Mouse (Mus musculus) liver, postnatal 0 days (tissue): ENCODE results near the gene Pde8a. TPM values are rescaled to one million over a fixed set of nuclear protein-coding genes. Genes with fewer than 3 reads are reported as not detected.

ENCODE experiments used
- ATAC-seq: fragments of 200-750 bp; cut with Nextera tagmentation; 2 replicates; pipeline ENCODE4 v1.8.0; 2017; ENCODE audit warnings: mild to moderate bottlenecking, moderate library complexity
- DNase-seq: peaks from one replicate; pipeline ENCODE4 v3.0.0-alpha.2; 2016
- H3K27ac ChIP-seq: fragments of 300-500 bp; sonication (generic); 2 replicates; pipeline ENCODE4 v1.5.1; 2014; ENCODE audit warnings: antibody characterized with exemption, moderate library complexity, mild to moderate bottlenecking, low read depth
- H3K27me3 ChIP-seq: fragments of 300-500 bp; sonication (generic); 2 replicates; pipeline ENCODE4 v1.6.1; 2014; ENCODE audit warnings: low read length, control low read depth, mixed read lengths; ENCODE audit not compliant: insufficient read depth
- H3K36me3 ChIP-seq: fragments of 300-500 bp; sonication (generic); replicated peaks from 2 replicates; pipeline ENCODE4 v1.6.1; 2014; ENCODE audit warnings: mild to moderate bottlenecking, control low read depth, low read length, moderate library complexity, mixed read lengths; ENCODE audit not compliant: insufficient read depth
- H3K4me1 ChIP-seq: fragments of 300-500 bp; sonication (generic); 2 replicates; pipeline ENCODE4 v1.6.1; 2014; ENCODE audit warnings: antibody characterized with exemption, mild to moderate bottlenecking, control low read depth; ENCODE audit not compliant: insufficient read depth
- H3K4me2 ChIP-seq: fragments of 300-500 bp; sonication (generic); 2 replicates; pipeline ENCODE4 v1.6.1; 2014; ENCODE audit warnings: low read depth, mild to moderate bottlenecking, low read length, moderate library complexity, mixed read lengths
- H3K4me3 ChIP-seq: fragments of 300-500 bp; sonication (generic); 2 replicates; pipeline ENCODE4 v1.5.1; 2014; ENCODE audit warnings: low read depth, low read length
- H3K9ac ChIP-seq: fragments of 300-500 bp; sonication (generic); replicated peaks from 2 replicates; pipeline ENCODE4 v1.6.1; 2014; ENCODE audit warnings: mild to moderate bottlenecking, moderate library complexity
- H3K9me3 ChIP-seq: fragments of 300-500 bp; sonication (generic); 2 replicates; pipeline ENCODE4 v1.6.1; 2016; ENCODE audit warnings: mild to moderate bottlenecking, control low read depth, low read length, mixed read lengths
- CTCF ChIP-seq: sonication (generic); IDR thresholded peaks from 2 replicates; pipeline ENCODE4 v1.5.1; 2016; ENCODE audit warnings: antibody characterized with exemption, low read depth
- EP300 ChIP-seq: IDR thresholded peaks from 2 replicates; pipeline ENCODE4 v1.6.1; 2016; ENCODE audit warnings: antibody characterized with exemption, low read depth, mild to moderate bottlenecking
- WGBS: fragments of 180-500 bp; shearing (Covaris S2); extraction: QIAGEN DNeasy Blood & Tissue Kit; methylation state at CpG from one replicate; pipeline ENCODE4 v1.1.7; 2014; ENCODE audit not compliant: insufficient replicate concordance; 5-methylcytosine and 5-hydroxymethylcytosine counted together
- polyA plus RNA-seq: library from polyadenylated mRNA; unstranded; fragments of >200 nt; fragmentation: Nextera tagmentation; extraction: Ambion mirVana; gene quantifications from 2 replicates; pipeline ENCODE4 v1.2.1, GENCODE M21; 2015

Pde8a gene
- polyA plus RNA-seq, 1 experiment from 2014 or later = 3.4 TPM

GRCm38 (mm10) chr7:81348206-81348605, 134.8 kb downstream of the Pde8a start:
- ATAC-seq (no peak), DNase-seq (no peak)
- no peak overlapping the region for H3K9ac ChIP-seq
- no peak for TF ChIP-seq EP300
- no peak overlapping the region for H3K27ac ChIP-seq
- peaks cover 3% of the 10 kb centered on the region; the same call in 1 of the 2 replicates for H3K36me3 ChIP-seq
- H3K4me3 ChIP-seq = no peak overlapping the region
- H3K9me3 ChIP-seq = no peaks in the 10 kb centered on the region
- H3K4me2 ChIP-seq = no peak overlapping the region
- 54% methylated on average over 7 of the region's 7 CpGs for WGBS
- no peaks in the 10 kb centered on the region for H3K27me3 ChIP-seq
- peaks cover 16% of the 10 kb centered on the region for H3K4me1 ChIP-seq

DNA sequence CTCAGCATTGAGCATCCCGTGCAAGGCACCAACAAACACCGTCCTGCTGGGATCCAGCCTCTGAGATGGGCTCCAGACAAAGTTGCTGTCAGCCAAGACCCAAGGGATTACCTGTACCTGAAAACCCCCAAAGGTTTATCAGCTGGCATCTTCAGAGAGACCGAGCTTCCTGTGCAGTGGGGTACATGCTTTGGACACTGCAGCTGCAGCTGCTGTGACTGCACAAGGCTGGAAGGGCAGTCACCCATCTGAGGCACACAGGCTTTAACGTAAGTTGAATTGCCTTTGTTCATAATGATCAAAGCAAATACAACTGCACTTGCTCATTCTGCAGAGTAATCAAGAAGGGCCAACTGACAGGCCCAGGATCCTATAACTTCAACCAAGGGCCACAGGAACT, 138.4 kb downstream of the Pde8a start:
- WGBS = 72% methylated on average over 4 of the region's 4 CpGs
- no peak for ATAC-seq
- TF ChIP-seq CTCF = no peak
- TF ChIP-seq EP300 = no peak

DNA sequence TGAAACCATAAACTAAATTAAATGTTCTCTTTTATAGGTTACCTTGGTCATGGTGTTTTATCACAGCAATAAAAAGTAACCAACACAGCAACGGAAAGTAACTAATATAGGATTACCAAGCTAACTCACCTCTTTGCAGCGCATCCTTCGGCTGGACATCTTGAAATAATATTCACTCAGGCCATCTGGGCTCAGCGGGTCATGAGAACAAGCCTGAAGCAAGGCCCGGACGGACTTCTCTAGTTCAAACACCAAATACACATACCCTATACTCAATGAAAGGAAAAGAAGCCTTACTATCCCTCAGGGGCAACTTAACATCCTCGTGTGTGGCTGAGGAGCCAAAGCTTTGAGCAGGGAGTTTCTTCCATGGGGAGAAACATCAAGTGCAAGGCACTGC, 142.3 kb downstream of the Pde8a start:
- Histone ChIP-seq H3K9ac (no peak overlapping the region), H3K4me3 (no peak overlapping the region), H3K27me3 (peaks cover 2% of the 10 kb centered on the region; the same call in 1 of the 2 replicates), H3K9me3 (no peaks in the 10 kb centered on the region), H3K36me3 (no peaks in the 10 kb centered on the region), H3K27ac (no peak overlapping the region), H3K4me1 (no peaks in the 10 kb centered on the region), H3K4me2 (no peak overlapping the region)
- ATAC-seq (no peak), DNase-seq (no peak)
- WGBS = 83% methylated on average over 7 of the region's 7 CpGs
- TF ChIP-seq EP300 = no peak

More for the DNA sequence above, 138.4 kb downstream of the Pde8a start:
- H3K4me1 ChIP-seq = no peaks in the 10 kb centered on the region
- no peak overlapping the region for H3K27ac ChIP-seq
- H3K27me3 ChIP-seq = no peaks in the 10 kb centered on the region
- no peak overlapping the region for H3K9ac ChIP-seq
- no peak for DNase-seq
- no peak overlapping the region for H3K4me3 ChIP-seq
- no peak overlapping the region for H3K4me2 ChIP-seq
- no peaks in the 10 kb centered on the region for H3K9me3 ChIP-seq
- no peaks in the 10 kb centered on the region for H3K36me3 ChIP-seq

DNA sequence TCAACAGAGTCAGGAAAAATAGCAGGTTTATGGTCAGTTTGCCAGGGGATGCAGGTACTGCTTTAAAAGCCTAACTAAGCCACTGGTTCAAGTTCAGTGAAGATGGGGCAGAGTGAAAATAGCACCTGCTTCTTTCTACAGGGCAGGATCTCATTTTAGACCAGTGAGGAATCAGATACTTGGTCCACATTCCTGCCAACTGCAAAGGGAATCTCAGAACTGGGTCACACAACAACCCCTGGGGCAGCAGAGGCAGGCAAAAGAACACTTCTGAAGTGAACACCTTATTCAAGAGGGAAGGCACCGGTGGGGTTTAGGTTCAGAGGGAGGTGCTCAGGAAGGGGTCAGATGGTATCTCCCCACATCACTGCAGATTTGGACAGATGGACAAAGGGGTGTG, 143.0 kb downstream of the Pde8a start:
- no peak overlapping the region for H3K4me2 ChIP-seq
- WGBS = 78% methylated on average over 1 of the region's 1 CpGs
- DNase-seq (no peak), ATAC-seq (no peak)
- no peaks in the 10 kb centered on the region for H3K4me1 ChIP-seq
- no peaks in the 10 kb centered on the region for H3K36me3 ChIP-seq
- no peak overlapping the region for H3K9ac ChIP-seq
- TF ChIP-seq EP300 (no peak), CTCF (no peak)
- H3K27me3 ChIP-seq = peaks cover 2% of the 10 kb centered on the region; the same call in 1 of the 2 replicates
- H3K4me3 ChIP-seq = no peak overlapping the region
- no peaks in the 10 kb centered on the region for H3K9me3 ChIP-seq
- no peak overlapping the region for H3K27ac ChIP-seq

GRCm38 (mm10) chr7:81356975-81357374, 143.6 kb downstream of the Pde8a start:
- Histone ChIP-seq H3K9ac (no peak overlapping the region), H3K27me3 (peaks cover 2% of the 10 kb centered on the region; the same call in 1 of the 2 replicates), H3K4me2 (no peak overlapping the region), H3K4me3 (no peak overlapping the region), H3K36me3 (no peaks in the 10 kb centered on the region), H3K27ac (no peak overlapping the region), H3K9me3 (no peaks in the 10 kb centered on the region), H3K4me1 (no peaks in the 10 kb centered on the region)
- 70% methylated on average over 7 of the region's 7 CpGs for WGBS
- TF ChIP-seq CTCF = no peak
- TF ChIP-seq EP300 = no peak
- no peak for DNase-seq
- no peak for ATAC-seq

DNA sequence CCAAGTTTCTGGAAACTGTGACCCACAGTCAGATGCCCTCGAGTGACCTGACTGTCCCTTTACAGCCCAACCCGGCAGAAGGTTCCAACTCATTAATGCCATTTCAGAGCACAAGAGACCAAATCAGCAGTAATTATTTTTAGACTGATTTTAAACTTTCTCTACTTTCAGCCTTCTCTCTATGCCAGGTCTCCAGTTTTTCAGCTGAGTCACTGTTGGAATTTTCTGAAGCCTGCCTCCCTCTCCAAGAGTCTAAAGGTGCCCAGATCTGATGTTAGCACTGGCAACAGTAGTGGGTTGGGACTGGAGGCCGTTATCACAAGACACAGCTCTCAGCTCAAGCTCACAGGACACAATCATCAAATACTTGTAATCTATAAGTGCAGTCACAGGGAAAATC, 154.6 kb downstream of the Pde8a start:
- 71% methylated on average over 3 of the region's 3 CpGs for WGBS
- no peaks in the 10 kb centered on the region for H3K4me1 ChIP-seq
- H3K9ac ChIP-seq = no peak overlapping the region
- ATAC-seq (no peak), DNase-seq (no peak)
- no peak overlapping the region for H3K4me3 ChIP-seq
- no peak for TF ChIP-seq CTCF
- TF ChIP-seq EP300 = no peak
- no peak overlapping the region for H3K27ac ChIP-seq
- H3K9me3 ChIP-seq = no peaks in the 10 kb centered on the region
- H3K4me2 ChIP-seq = no peak overlapping the region
- H3K36me3 ChIP-seq = no peaks in the 10 kb centered on the region
- 0 out of 2 replicates have a peak, but pooled peaks cover 2% of the 10 kb centered on the region for H3K27me3 ChIP-seq

DNA sequence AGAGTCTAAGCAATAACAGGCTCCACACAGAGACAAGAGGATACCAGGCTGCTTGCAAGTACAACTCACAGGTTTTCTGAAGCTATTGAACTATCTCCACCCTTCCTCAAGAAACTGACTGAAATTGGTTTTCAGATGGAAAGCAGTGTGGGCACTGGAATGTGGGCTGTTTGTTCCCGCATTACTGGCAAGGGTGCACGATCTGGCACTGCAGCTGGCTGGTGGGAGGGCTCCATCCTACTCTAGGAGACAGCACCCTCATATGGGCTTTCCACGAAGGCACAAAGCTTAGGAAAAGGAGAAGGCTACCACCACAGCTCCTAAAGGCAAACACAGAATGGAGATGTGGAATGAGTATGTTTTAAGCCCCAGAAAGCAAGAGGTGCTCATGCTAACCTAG, 156.3 kb downstream of the Pde8a start:
- Histone ChIP-seq H3K9ac (no peak overlapping the region), H3K36me3 (no peaks in the 10 kb centered on the region), H3K9me3 (no peaks in the 10 kb centered on the region), H3K4me1 (no peaks in the 10 kb centered on the region), H3K27ac (no peak overlapping the region), H3K4me3 (no peak overlapping the region), H3K27me3 (0 out of 2 replicates have a peak, but pooled peaks cover 2% of the 10 kb centered on the region), H3K4me2 (no peak overlapping the region)
- WGBS = 63% methylated on average over 3 of the region's 3 CpGs
- no peak for DNase-seq
- no peak for TF ChIP-seq CTCF
- TF ChIP-seq EP300 = no peak
- no peak for ATAC-seq
